Mouse (Mus musculus): ENCODE measurements around the gene Rad54l2. TPM values are rescaled to one million over a fixed set of nuclear protein-coding genes. Genes with fewer than 3 reads are reported as not detected.

Rad54l2 gene
- 3.9 and 5.3 TPM in 2 replicates for polyA plus RNA-seq (2016; fragmentation: Nextera tagmentation; extraction: Ambion mirVana)

DNA sequence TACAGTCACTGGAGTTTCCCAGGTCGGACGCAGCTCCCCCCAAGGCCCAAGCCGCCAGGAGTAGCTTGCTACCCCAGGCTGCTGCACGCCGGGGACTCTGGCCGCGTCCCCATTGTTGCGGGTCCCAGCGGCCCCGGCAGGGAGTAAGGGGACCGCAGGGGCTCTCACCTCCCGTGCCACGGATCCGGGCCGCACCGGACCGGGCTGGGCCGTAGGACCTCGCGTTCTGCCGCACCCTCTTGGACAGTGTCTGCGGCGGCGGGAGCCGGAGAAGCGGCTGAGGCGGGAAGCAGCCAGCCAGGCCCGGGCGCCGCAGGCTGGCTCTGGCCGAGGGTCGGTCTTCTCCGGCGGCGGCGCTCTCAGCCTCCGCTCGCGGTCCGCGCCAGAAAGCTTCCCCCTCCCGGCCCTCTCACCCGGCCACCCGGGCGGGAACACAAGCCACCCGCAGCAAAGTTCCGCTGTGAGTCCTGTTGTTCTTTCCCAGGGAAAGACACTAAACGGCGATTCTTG, at the start of gene Rad54l2:
Gene Rad54l2 (minus strand): TSS at position 383 of the 510 bp plus-strand sequence.
- H3K9me3 ChIP-seq (replicated peaks): no peaks in the 10 kb centered on the region
- peak within 1 kb of the TSS; percentile 87 for H3K27ac ChIP-seq (ENCODE audit: poor library complexity, severe bottlenecking)
- peak within 1 kb of the TSS; percentile 99 for H3K9ac ChIP-seq
- peak within 1 kb of the TSS; percentile 98 for H3K4me2 ChIP-seq
- no peaks in the 10 kb centered on the region for H3K27me3 ChIP-seq (replicated peaks)
- ATAC-seq (ENCODE audit: insufficient number of reproducible peaks, low FRiP score): peak; percentile 90
- WGBS: under 1% methylated on average over 49 of the region's 49 CpGs
- peak within 1 kb of the TSS; percentile 96 for H3K4me3 ChIP-seq
- no peaks in the 10 kb centered on the region for H3K36me3 ChIP-seq
- peaks cover 9% of the 10 kb centered on the region for H3K4me1 ChIP-seq (replicated peaks)

DNA sequence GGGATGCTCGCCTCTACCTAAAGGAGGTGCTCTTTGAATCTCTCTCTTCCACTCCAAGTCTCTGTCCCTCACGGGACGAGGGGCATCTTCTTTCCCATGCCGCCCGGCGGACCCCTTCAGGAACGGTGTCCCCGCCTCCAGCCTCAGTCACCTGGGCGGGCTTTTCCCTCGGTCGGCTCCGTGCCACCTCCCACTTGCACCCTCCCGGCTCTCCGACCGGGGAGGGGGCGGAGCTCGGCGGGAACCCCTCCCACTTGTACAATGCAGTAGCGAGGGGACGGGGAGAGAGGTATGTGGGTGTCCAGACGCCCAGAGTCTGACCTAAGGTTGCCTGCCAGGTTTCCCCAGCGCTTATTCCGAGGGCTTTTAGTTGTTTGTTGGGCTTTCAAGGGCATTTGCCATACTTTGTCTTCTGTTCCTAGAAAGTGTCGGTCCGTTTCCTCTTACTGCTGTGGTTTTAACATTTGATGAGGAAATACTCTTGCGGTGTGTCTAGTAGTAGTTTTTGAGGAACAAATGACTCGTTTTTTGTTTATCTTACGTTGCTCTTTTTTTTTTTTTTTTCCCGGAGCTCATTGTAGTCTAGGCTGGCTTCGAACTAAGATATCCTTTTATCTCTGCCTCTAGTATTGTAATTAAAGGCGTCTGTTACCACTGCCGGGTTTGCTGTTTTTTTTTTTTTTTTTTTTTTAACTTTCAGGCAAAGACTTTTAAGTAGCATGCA, 33.5 kb upstream of the Rad54l2 start:
- H3K4me3 ChIP-seq: peak overlapping the region; percentile 87
- peak overlapping the region; percentile 90 for H3K9ac ChIP-seq
- H3K27ac ChIP-seq (ENCODE audit: poor library complexity, severe bottlenecking): peak overlapping the region; percentile 90
- ATAC-seq (ENCODE audit: insufficient number of reproducible peaks, low FRiP score): peak; percentile 92
- H3K27me3 ChIP-seq (replicated peaks): no peaks in the 10 kb centered on the region
- H3K9me3 ChIP-seq (replicated peaks): no peaks in the 10 kb centered on the region
- H3K4me1 ChIP-seq (replicated peaks): 0 out of 2 replicates have a peak, but pooled peaks cover 3% of the 10 kb centered on the region
- peak overlapping the region; percentile 64 for H3K4me2 ChIP-seq
- no peaks in the 10 kb centered on the region for H3K36me3 ChIP-seq
- 2% methylated on average over 30 of the region's 32 CpGs for WGBS

DNA sequence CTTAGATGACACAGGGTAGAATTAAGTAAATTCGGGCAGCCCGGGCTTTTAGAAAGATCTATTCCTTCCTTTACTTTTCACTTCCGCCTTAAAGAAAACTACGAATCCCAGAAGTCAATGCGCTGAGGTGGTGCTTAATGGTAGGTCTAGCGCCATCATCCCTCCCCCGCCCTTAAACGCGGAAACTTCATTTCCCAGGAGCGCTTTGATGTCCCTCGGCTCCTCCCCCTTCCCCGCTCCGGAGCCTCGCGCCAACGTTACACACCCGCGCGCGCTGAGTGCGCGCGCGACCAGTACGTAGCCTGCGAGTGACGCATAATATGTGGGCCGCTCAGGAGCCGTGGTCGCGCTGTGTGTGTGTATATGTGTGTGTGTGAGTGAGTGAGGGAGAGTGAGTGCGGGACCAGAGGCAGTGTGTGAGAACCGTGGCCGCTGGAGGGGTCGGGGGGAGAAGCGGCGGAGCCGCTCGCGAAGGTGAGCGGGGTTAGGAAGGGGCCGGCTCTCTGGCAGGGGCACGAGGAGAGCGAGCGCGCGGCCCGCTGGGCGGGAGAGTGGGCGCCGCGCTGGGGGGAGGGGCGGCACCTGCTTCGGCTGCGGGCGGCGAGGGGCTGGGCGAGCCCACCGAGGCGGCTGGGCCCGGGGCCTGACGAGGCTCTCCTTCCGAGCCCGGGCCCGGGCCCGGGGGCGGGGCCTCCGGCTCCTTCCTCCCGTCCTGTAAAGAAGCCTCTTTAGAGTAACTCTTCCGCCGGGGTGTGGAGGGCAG, 32.8 kb upstream of the Rad54l2 start, which contains the start of gene Dcaf1:
Gene Dcaf1 (plus strand): TSS at position 257 of the 763 bp plus-strand sequence.
- ATAC-seq (ENCODE audit: insufficient number of reproducible peaks, low FRiP score): peak; percentile 95
- H3K27me3 ChIP-seq (replicated peaks): no peaks in the 10 kb centered on the region
- under 1% methylated on average over 68 of the region's 71 CpGs for WGBS

DNA sequence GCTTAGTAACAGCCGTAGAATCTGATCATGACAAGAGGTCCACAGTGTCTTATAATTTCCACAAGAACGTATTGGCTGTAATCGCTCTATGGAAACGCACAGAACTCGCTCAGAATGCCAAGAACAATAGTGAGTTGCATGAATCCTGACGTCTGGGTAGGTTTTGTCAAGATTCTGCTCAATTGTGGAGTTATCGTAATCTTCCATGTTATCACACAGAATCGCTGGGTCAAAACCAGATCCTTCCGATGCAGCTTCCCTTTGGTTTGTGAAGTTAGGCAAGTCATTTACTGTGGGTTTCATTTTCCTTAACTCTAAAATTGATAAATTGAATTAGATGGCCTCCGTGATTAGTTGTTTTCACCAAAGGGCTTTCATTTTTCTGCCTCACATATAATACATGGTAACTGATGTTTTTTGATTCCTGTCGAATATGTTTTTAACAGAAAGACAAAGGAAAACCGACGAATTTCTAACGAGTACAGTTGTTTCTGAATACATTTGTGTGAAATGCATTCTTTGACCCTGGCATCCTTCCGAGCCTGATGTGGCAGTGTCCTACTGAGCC, 32.1 kb upstream of the Rad54l2 start:
- Histone ChIP-seq H3K9me3 (replicated peaks) (no peaks in the 10 kb centered on the region), H3K27ac (ENCODE audit: poor library complexity, severe bottlenecking) (no peak overlapping the region), H3K27me3 (replicated peaks) (no peaks in the 10 kb centered on the region), H3K4me3 (peak overlapping the region; percentile 87), H3K9ac (peak overlapping the region; percentile 54), H3K4me2 (peak overlapping the region; percentile 54), H3K4me1 (replicated peaks) (0 out of 2 replicates have a peak, but pooled peaks cover 3% of the 10 kb centered on the region), H3K36me3 (no peaks in the 10 kb centered on the region)
- 45% methylated on average over 15 of the region's 15 CpGs for WGBS
- no peak for ATAC-seq (ENCODE audit: insufficient number of reproducible peaks, low FRiP score)

More for the DNA sequence above, 32.8 kb upstream of the Rad54l2 start, which contains the start of gene Dcaf1:
- Histone ChIP-seq H3K4me2 (peak within 1 kb of the TSS; percentile 64), H3K9me3 (replicated peaks) (no peaks in the 10 kb centered on the region), H3K9ac (peak within 1 kb of the TSS; percentile 90), H3K4me1 (replicated peaks) (0 out of 2 replicates have a peak, but pooled peaks cover 3% of the 10 kb centered on the region), H3K4me3 (peak within 1 kb of the TSS; percentile 87), H3K27ac (ENCODE audit: poor library complexity, severe bottlenecking) (peak within 1 kb of the TSS; percentile 90), H3K36me3 (no peaks in the 10 kb centered on the region)

DNA sequence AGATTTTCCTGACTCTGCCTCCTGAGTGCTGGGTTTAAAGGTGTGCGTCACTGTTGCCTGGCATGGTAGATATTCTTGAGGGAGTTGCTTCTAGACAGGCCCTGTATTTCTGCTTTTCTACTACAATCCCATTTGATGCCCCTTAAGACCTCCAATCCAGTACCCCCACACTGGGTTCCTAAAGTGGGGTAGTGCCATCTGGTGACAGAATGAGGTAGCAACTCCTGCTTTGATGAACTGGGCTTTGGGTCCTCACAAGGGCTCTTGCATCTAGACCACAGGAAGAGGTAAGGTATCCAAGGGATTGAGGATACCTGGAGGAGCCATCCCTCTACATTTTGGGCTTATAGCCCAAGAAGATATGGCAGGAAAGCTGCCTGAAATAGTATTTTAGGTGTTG, 30.2 kb upstream of the Rad54l2 start:
- no peak overlapping the region for H3K9ac ChIP-seq
- H3K4me1 ChIP-seq (replicated peaks): 0 out of 2 replicates have a peak, but pooled peaks cover 3% of the 10 kb centered on the region
- no peak overlapping the region for H3K4me2 ChIP-seq
- no peak overlapping the region for H3K27ac ChIP-seq (ENCODE audit: poor library complexity, severe bottlenecking)
- no peaks in the 10 kb centered on the region for H3K27me3 ChIP-seq (replicated peaks)
- H3K4me3 ChIP-seq: no peak overlapping the region
- no peaks in the 10 kb centered on the region for H3K36me3 ChIP-seq
- whole genome bisulfite sequencing: 77% methylated on average over 1 of the region's 1 CpGs
- ATAC-seq (ENCODE audit: insufficient number of reproducible peaks, low FRiP score): no peak
- no peaks in the 10 kb centered on the region for H3K9me3 ChIP-seq (replicated peaks)

DNA sequence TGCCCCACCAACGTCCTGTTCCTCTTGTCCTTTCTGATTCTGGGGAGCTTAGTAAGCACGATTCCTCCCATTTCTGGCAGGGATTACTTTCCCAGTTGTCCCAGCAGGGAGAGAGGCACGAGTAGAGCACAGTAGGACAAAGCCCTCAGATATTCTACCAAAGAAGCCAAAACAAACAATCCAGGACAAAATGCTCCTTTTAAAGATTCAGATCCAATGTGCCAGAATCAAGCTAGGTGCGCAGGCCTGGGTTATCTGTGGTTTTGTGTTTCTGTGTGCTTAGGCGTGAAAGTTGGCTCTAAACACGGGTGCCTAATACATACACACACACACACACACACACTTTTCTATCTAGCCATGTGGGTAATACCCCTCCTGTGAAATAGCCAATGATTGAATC, 29.2 kb upstream of the Rad54l2 start:
- no peak for ATAC-seq (ENCODE audit: insufficient number of reproducible peaks, low FRiP score)
- no peak overlapping the region for H3K9ac ChIP-seq
- no peak overlapping the region for H3K4me3 ChIP-seq
- H3K27me3 ChIP-seq (replicated peaks): no peaks in the 10 kb centered on the region
- H3K4me1 ChIP-seq (replicated peaks): 0 out of 2 replicates have a peak, but pooled peaks cover 2% of the 10 kb centered on the region
- WGBS: 65% methylated on average over 6 of the region's 6 CpGs
- no peak overlapping the region for H3K27ac ChIP-seq (ENCODE audit: poor library complexity, severe bottlenecking)
- no peaks in the 10 kb centered on the region for H3K9me3 ChIP-seq (replicated peaks)
- H3K36me3 ChIP-seq: no peaks in the 10 kb centered on the region
- no peak overlapping the region for H3K4me2 ChIP-seq

DNA sequence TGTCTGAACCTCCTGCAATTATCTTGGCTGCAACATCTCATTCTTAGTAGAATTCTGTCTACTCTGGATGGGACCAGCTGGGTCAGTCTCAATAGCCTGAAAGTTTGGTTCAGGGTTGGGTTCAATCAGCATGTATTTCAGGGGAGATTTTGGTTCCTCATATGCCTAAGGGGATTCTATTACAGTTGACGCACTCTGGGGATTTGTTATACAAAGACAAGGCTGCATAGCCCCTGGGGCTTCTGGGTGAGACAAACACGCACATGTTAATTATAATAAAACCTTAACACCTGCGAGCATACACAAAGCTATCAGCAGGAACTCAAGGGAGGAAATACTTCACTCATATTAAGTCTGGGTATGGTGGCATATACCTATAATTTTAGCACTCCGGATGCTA, 17.5 kb upstream of the Rad54l2 start:
- 73% methylated on average over 4 of the region's 4 CpGs for WGBS

DNA sequence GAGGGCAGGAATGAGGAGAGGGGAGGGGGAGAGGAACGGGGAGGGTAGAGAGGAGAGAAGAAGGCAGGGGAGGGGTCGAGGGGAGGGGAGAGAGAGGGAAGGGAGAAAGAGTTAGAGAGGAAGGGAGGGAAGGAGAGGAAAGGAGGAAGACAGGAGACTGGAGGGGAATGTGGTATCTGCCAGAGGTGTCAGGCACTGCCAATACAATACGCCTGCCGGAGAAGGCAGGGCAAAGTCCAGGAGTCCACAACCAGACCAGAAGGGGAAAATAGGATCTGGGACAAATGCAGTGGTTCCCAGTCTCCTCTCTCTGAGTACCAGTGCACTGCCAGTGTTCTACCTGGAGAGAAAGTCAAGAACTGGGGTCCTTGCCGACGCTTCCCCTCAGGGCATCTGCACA, 1.8 kb upstream of the Rad54l2 start:
- Histone ChIP-seq H3K9ac (no peak overlapping the region), H3K4me3 (no peak overlapping the region), H3K4me1 (replicated peaks) (peaks cover 9% of the 10 kb centered on the region), H3K9me3 (replicated peaks) (no peaks in the 10 kb centered on the region), H3K27me3 (replicated peaks) (no peaks in the 10 kb centered on the region), H3K36me3 (no peaks in the 10 kb centered on the region), H3K4me2 (no peak overlapping the region), H3K27ac (ENCODE audit: poor library complexity, severe bottlenecking) (no peak overlapping the region)
- no peak for ATAC-seq (ENCODE audit: insufficient number of reproducible peaks, low FRiP score)
- 64% methylated on average over 6 of the region's 6 CpGs for WGBS

More for the DNA sequence above, 17.5 kb upstream of the Rad54l2 start:
- H3K36me3 ChIP-seq: no peaks in the 10 kb centered on the region
- no peak overlapping the region for H3K9ac ChIP-seq
- no peaks in the 10 kb centered on the region for H3K27me3 ChIP-seq (replicated peaks)
- no peak overlapping the region for H3K4me3 ChIP-seq
- ATAC-seq (ENCODE audit: insufficient number of reproducible peaks, low FRiP score): no peak
- H3K9me3 ChIP-seq (replicated peaks): peaks cover 10% of the 10 kb centered on the region
- no peaks in the 10 kb centered on the region for H3K4me1 ChIP-seq (replicated peaks)
- H3K4me2 ChIP-seq: no peak overlapping the region
- no peak overlapping the region for H3K27ac ChIP-seq (ENCODE audit: poor library complexity, severe bottlenecking)

DNA sequence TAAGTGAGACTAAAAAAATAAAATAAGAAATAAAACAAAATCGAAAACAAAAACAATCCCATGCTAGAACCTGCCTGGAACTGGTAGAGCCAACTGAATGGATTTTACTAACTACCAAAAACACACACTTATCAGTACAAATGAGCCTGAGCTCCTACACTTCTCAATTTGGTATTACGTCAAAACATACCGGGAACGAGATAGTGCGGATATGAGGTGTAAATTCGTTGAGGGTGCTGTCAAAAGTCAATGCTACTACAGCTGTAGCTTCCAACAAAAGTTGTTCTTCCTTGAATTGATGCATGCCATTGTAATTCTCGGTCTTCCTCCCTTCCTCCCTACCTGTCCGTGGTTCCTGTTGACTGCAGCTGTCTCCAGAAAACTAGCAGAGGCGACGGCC, 369 bp upstream of the Rad54l2 start:
- no peaks in the 10 kb centered on the region for H3K27me3 ChIP-seq (replicated peaks)
- peak overlapping the region; percentile 32 for H3K9ac ChIP-seq
- H3K4me3 ChIP-seq: peak overlapping the region; percentile 96
- WGBS: 11% methylated on average over 10 of the region's 10 CpGs
- peak overlapping the region; percentile 87; the same call in 1 of the 2 replicates for H3K27ac ChIP-seq (ENCODE audit: poor library complexity, severe bottlenecking)
- H3K36me3 ChIP-seq: no peaks in the 10 kb centered on the region
- peaks cover 9% of the 10 kb centered on the region for H3K4me1 ChIP-seq (replicated peaks)
- ATAC-seq (ENCODE audit: insufficient number of reproducible peaks, low FRiP score): no peak
- H3K9me3 ChIP-seq (replicated peaks): no peaks in the 10 kb centered on the region
- H3K4me2 ChIP-seq: peak overlapping the region; percentile 98

DNA sequence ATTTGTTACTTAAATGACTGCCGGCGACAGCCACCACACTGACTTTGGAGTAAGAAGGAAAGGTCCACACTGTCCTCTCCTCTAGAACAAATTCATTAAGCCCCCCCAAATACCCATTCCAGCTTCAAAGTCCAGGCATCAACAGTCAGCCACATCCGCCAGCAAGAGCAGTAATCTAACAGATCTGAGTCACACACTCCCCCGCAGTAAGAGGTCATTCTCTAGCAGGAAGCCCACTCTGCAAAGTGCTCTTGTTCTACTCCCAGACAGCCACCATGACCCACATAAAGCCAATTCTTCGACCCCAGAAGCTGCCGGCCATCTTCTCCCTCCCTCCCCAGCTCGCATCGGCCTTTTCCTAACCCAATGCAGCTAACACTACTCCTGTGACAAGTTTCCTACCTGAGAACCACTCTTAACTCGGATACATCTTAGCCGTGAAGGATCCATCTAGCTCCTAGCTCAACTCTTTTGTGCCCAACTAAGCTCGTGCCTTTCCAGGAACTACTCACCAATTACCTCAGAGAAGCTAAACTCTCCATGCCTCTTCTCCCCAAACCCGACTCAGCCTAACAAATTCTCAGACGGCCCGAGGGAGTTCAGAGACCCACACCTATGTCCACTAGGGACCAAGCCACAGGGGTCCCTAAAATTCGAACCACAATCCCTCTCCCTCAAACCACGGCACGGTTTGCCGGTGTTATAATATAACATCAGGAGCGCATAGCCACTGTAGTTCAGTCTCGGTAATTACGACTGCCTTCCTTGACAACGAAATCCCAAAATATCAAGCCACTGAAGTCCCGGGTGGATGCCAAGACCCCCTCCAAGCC, 799 bp downstream of the Rad54l2 start:
- no peaks in the 10 kb centered on the region for H3K36me3 ChIP-seq
- H3K9ac ChIP-seq: peak overlapping the region; percentile 99
- H3K27ac ChIP-seq (ENCODE audit: poor library complexity, severe bottlenecking): peak overlapping the region; percentile 87
- H3K27me3 ChIP-seq (replicated peaks): no peaks in the 10 kb centered on the region
- H3K9me3 ChIP-seq (replicated peaks): no peaks in the 10 kb centered on the region
- WGBS: 6% methylated on average over 23 of the region's 23 CpGs
- peak overlapping the region; percentile 98 for H3K4me2 ChIP-seq
- peak overlapping the region; percentile 96 for H3K4me3 ChIP-seq
- ATAC-seq (ENCODE audit: insufficient number of reproducible peaks, low FRiP score): peak; percentile 45; the same call in 1 of the 2 replicates
- H3K4me1 ChIP-seq (replicated peaks): peaks cover 9% of the 10 kb centered on the region

Data from heart, embryonic 12.5 days (tissue).